Mouse (Mus musculus): ENCODE measurements around the gene Akap1. TPM values are rescaled to one million over a fixed set of nuclear protein-coding genes. Genes with fewer than 3 reads are reported as not detected.

Akap1 gene
- total and polyA plus RNA-seq, 3 experiments, result 125 to 141 (median 140) TPM

DNA sequence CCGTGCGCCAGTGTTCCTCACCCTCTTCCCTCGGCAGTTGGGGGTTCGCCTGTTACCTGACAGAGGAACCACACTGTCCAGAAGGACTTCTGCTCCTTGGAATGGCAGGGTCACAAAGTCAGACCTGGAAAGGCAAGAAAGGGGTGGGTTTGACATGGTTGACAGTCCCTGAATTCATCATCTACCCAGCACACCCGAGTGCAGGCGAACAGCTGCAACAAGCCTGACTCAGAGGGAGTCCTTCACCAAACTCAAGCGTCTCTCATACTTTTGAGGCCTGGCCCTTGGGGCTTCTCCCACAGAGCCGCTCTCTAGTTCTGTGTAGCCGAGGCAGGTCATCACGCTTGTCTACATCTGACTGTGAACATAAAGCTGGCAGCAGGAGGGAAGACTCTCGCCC, 29.8 kb downstream of the Akap1 start:
- no peak overlapping the region for H3K9ac ChIP-seq (ENCODE audit: low read depth, low read length)
- no peak for DNase-seq
- no peaks in the 10 kb centered on the region for H3K4me1 ChIP-seq (ENCODE audit: control insufficient read depth, insufficient read depth, low read length)
- no peaks in the 10 kb centered on the region for H3K79me2 ChIP-seq (replicated peaks; ENCODE audit: control insufficient read depth, insufficient read depth, low read length)
- WGBS, result 92% methylated on average over 11 of the region's 11 CpGs
- no peaks in the 10 kb centered on the region for H3K27me3 ChIP-seq (ENCODE audit: control insufficient read depth, insufficient read depth, low read length)
- no peak overlapping the region for H3K27ac ChIP-seq
- H3K4me3 ChIP-seq, result no peak overlapping the region
- intact Hi-C loops (cut with DNase I), result no loop called here
- H3K36me3 ChIP-seq (ENCODE audit: control insufficient read depth, insufficient read depth, low read length), result no peaks in the 10 kb centered on the region
- no peak for TF ChIP-seq EP300 (IDR thresholded peaks at IDR 0.05; ENCODE audit: insufficient read depth, low read depth, low read length)
- no peak for TF ChIP-seq CTCF (IDR thresholded peaks at IDR 0.05)
- TF ChIP-seq POLR2A (IDR thresholded peaks at IDR 0.05; ENCODE audit: insufficient read depth, low read depth, low read length), result no peak

DNA sequence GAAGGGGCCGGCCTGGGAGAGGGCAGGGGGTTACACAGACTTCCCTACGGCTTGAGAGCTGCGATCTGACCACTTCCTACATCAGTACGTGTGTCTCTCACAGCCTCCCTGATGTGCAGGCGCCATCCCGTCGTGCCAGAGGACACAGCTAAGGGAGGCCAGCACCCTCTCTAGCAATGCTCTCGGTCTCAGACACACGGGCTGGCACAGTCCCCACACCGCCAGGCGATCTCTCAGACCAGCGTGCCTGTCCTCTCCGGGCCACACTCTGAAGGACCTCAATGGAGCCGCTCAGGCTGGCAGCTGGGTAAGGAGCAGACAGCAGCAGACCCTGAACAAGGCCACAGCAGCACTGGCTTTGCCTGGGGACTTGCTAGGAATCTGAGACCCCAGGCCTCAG, 30.3 kb downstream of the Akap1 start:
- no peak overlapping the region for H3K27ac ChIP-seq
- intact Hi-C loops (cut with DNase I), result no loop called here
- peak in 1 of 2 experiments; percentile 33 for DNase-seq
- no peak overlapping the region for H3K4me3 ChIP-seq
- H3K79me2 ChIP-seq (replicated peaks; ENCODE audit: control insufficient read depth, insufficient read depth, low read length), result no peaks in the 10 kb centered on the region
- no peaks in the 10 kb centered on the region for H3K27me3 ChIP-seq (ENCODE audit: control insufficient read depth, insufficient read depth, low read length)
- H3K4me1 ChIP-seq (ENCODE audit: control insufficient read depth, insufficient read depth, low read length), result no peaks in the 10 kb centered on the region
- TF ChIP-seq CTCF (IDR thresholded peaks at IDR 0.05), result no peak
- no peak for TF ChIP-seq POLR2A (IDR thresholded peaks at IDR 0.05; ENCODE audit: insufficient read depth, low read depth, low read length)
- TF ChIP-seq EP300 (IDR thresholded peaks at IDR 0.05; ENCODE audit: insufficient read depth, low read depth, low read length), result no peak
- no peak overlapping the region for H3K9ac ChIP-seq (ENCODE audit: low read depth, low read length)
- WGBS, result 72% methylated on average over 14 of the region's 14 CpGs
- no peaks in the 10 kb centered on the region for H3K36me3 ChIP-seq (ENCODE audit: control insufficient read depth, insufficient read depth, low read length)

DNA sequence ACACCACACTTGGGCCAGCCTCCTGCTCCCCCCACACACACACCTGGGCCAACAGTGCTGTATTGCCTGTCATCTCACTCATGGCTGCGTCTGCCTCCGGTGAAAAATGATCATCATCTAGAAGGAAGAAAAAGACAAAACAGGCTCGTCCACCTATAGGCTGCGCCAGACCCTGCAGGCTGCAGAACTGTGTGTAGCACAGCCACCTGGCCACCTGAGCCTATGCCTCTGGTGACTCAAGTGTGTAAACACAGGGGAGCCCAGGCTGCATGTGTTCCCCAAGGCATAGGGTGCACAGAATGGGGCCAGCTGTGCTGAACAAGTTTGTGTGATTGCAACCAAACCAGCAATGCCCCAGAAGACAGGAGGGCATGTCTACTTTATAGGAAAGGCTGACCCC, 31.3 kb downstream of the Akap1 start:
- intact Hi-C loops (cut with DNase I), result no loop called here
- H3K36me3 ChIP-seq (ENCODE audit: control insufficient read depth, insufficient read depth, low read length), result no peaks in the 10 kb centered on the region
- DNase-seq, result no peak
- H3K9ac ChIP-seq (ENCODE audit: low read depth, low read length), result no peak overlapping the region
- no peaks in the 10 kb centered on the region for H3K27me3 ChIP-seq (ENCODE audit: control insufficient read depth, insufficient read depth, low read length)
- no peaks in the 10 kb centered on the region for H3K4me1 ChIP-seq (ENCODE audit: control insufficient read depth, insufficient read depth, low read length)
- WGBS, result 91% methylated on average over 4 of the region's 4 CpGs
- H3K4me3 ChIP-seq, result no peak overlapping the region
- H3K27ac ChIP-seq, result no peak overlapping the region
- TF ChIP-seq CTCF (IDR thresholded peaks at IDR 0.05) (no peak), EP300 (IDR thresholded peaks at IDR 0.05; ENCODE audit: insufficient read depth, low read depth, low read length) (no peak), POLR2A (IDR thresholded peaks at IDR 0.05; ENCODE audit: insufficient read depth, low read depth, low read length) (no peak)
- H3K79me2 ChIP-seq (replicated peaks; ENCODE audit: control insufficient read depth, insufficient read depth, low read length), result no peaks in the 10 kb centered on the region

DNA sequence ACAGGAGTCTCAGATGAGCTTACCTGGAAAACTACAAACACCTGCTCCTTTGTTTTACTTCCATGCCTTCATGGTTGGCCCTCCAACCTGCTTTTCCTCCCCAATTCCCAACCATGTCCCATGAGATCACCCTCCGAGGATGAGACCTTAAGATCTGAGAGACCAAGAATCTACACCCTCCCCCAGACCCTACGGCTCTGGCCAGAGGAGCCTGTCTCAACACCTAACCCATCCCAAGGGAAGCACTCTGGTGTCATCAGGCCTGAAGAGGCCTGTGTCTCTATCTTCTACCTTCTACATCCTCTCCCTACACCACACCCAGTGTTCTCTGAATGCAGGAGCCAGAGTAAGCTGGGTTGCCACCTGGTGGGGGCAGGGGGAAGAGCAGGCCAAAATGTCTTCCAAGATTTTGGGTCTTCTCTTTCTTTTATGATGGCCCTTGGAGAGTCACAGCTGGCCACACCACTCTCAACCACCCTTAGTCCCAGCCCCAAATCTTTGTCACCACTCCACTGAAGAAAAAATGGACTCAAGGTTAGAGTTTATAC, 34.1 kb downstream of the Akap1 start:
- Histone ChIP-seq H3K4me3 (no peak overlapping the region), H3K4me1 (ENCODE audit: control insufficient read depth, insufficient read depth, low read length) (no peaks in the 10 kb centered on the region), H3K36me3 (ENCODE audit: control insufficient read depth, insufficient read depth, low read length) (no peaks in the 10 kb centered on the region), H3K9ac (ENCODE audit: low read depth, low read length) (no peak overlapping the region), H3K79me2 (replicated peaks; ENCODE audit: control insufficient read depth, insufficient read depth, low read length) (no peaks in the 10 kb centered on the region), H3K27ac (no peak overlapping the region), H3K27me3 (ENCODE audit: control insufficient read depth, insufficient read depth, low read length) (no peaks in the 10 kb centered on the region)
- DNase-seq, result no peak
- intact Hi-C loops (cut with DNase I), result no loop called here
- WGBS, result 96% methylated on average over 2 of the region's 2 CpGs
- TF ChIP-seq CTCF (IDR thresholded peaks at IDR 0.05) (peak; percentile 75), POLR2A (IDR thresholded peaks at IDR 0.05; ENCODE audit: insufficient read depth, low read depth, low read length) (no peak)

DNA sequence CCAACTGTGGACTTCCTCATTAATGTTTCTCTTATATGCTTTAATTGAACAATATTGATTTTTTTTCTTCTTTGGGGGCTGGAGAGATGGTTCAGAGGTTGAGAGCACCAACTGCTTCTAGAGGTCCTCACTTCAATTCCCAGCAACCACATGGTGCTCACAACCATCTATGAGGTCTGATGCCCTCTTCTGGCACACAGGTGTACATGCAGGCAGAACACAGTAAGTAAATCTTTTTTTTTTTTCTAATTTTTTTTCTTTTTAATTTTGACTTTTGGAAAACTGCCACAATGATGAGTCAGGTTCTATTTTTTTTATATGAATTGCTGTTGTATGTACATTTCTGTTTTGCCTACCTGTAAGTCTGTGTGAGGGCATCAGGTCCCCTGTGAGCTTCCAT, 35.9 kb downstream of the Akap1 start:
- Histone ChIP-seq H3K4me1 (ENCODE audit: control insufficient read depth, insufficient read depth, low read length) (no peaks in the 10 kb centered on the region), H3K27me3 (ENCODE audit: control insufficient read depth, insufficient read depth, low read length) (no peaks in the 10 kb centered on the region), H3K79me2 (replicated peaks; ENCODE audit: control insufficient read depth, insufficient read depth, low read length) (no peaks in the 10 kb centered on the region), H3K27ac (no peak overlapping the region), H3K36me3 (ENCODE audit: control insufficient read depth, insufficient read depth, low read length) (no peaks in the 10 kb centered on the region), H3K4me3 (no peak overlapping the region), H3K9ac (ENCODE audit: low read depth, low read length) (no peak overlapping the region)
- DNase-seq, result no peak
- no peak for TF ChIP-seq EP300 (IDR thresholded peaks at IDR 0.05; ENCODE audit: insufficient read depth, low read depth, low read length)
- no peak for TF ChIP-seq POLR2A (IDR thresholded peaks at IDR 0.05; ENCODE audit: insufficient read depth, low read depth, low read length)
- TF ChIP-seq CTCF (IDR thresholded peaks at IDR 0.05), result peak; percentile 71
- intact Hi-C loops (cut with DNase I), result no loop called here

DNA sequence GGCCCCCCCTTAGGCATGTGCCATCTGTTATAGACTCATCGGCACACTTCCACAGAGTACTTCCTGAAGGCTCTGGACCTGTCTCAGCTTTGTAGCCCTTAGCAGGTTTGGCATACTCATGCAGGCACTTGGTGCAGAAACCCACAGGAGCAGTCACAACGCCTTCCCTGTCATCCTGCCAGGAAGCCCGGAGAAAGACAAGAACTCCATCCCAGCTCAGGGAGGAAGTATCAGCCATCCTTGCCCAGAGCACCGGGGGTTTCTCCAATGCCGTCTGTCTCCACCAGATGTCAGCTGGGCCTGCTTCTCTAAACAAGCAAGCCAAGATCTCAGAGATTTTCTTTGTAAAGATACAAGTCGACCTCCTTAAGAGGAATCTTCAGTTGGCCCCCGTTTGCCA, 38.5 kb downstream of the Akap1 start:
- Histone ChIP-seq H3K4me3 (no peak overlapping the region), H3K79me2 (replicated peaks; ENCODE audit: control insufficient read depth, insufficient read depth, low read length) (no peaks in the 10 kb centered on the region), H3K27me3 (ENCODE audit: control insufficient read depth, insufficient read depth, low read length) (no peaks in the 10 kb centered on the region), H3K36me3 (ENCODE audit: control insufficient read depth, insufficient read depth, low read length) (no peaks in the 10 kb centered on the region), H3K9ac (ENCODE audit: low read depth, low read length) (no peak overlapping the region), H3K27ac (no peak overlapping the region), H3K4me1 (ENCODE audit: control insufficient read depth, insufficient read depth, low read length) (no peaks in the 10 kb centered on the region; the same call in 1 of the 2 replicates)
- no peak for DNase-seq
- 18% methylated on average over 7 of the region's 7 CpGs for WGBS
- TF ChIP-seq CTCF (IDR thresholded peaks at IDR 0.05) (peak; percentile 33), POLR2A (IDR thresholded peaks at IDR 0.05; ENCODE audit: insufficient read depth, low read depth, low read length) (no peak)
- intact Hi-C loops (cut with DNase I), result no loop called here

Data from heart, adult 2 months (tissue).